Mouse (Mus musculus) liver, embryonic 16.5 days (tissue): ENCODE results near the gene Fcgrt. TPM values are rescaled to one million over a fixed set of nuclear protein-coding genes. Genes with fewer than 3 reads are reported as not detected.

ENCODE experiments used
- ATAC-seq: fragments of 200-750 bp; cut with Nextera tagmentation; 2 replicates; pipeline ENCODE4 v1.8.0; 2017; ENCODE audit warnings: low read depth, mild to moderate bottlenecking, moderate number of reproducible peaks, moderate library complexity
- H3K27ac ChIP-seq: fragments of 300-500 bp; sonication (generic); 2 replicates; pipeline ENCODE4 v1.5.1; 2014; ENCODE audit warnings: mild to moderate bottlenecking, low read length
- H3K27me3 ChIP-seq: fragments of 300-500 bp; sonication (generic); 2 replicates; pipeline ENCODE4 v1.6.1; 2014; ENCODE audit warnings: low read depth, low read length, mixed read lengths; ENCODE audit not compliant: control insufficient read depth, insufficient read depth
- H3K36me3 ChIP-seq: fragments of 300-500 bp; sonication (generic); 2 replicates; pipeline ENCODE4 v1.6.1; 2014; ENCODE audit warnings: mild to moderate bottlenecking; ENCODE audit not compliant: control insufficient read depth, insufficient read depth
- H3K4me1 ChIP-seq: fragments of 300-500 bp; sonication (generic); 2 replicates; pipeline ENCODE4 v1.6.1; 2014; ENCODE audit warnings: low read depth, low read length, mixed read lengths; ENCODE audit not compliant: control insufficient read depth
- H3K4me2 ChIP-seq: fragments of 300-500 bp; sonication (generic); 2 replicates; pipeline ENCODE4 v1.6.1; 2014; ENCODE audit warnings: low read depth, low read length, mixed read lengths
- H3K4me3 ChIP-seq: fragments of 300-500 bp; sonication (generic); 2 replicates; pipeline ENCODE4 v1.5.1; 2014; ENCODE audit warnings: low read depth, mild to moderate bottlenecking, low read length
- H3K9ac ChIP-seq: fragments of 300-500 bp; sonication (generic); 2 replicates; pipeline ENCODE4 v1.6.1; 2014; ENCODE audit warnings: low read depth, low read length
- H3K9me3 ChIP-seq: fragments of 300-500 bp; sonication (generic); replicated peaks from 2 replicates; pipeline ENCODE4 v1.6.1; 2016; ENCODE audit warnings: low read length; ENCODE audit not compliant: control insufficient read depth
- WGBS: fragments of 180-500 bp; shearing (Covaris S2); extraction: QIAGEN DNeasy Blood & Tissue Kit; methylation state at CpG from one replicate; pipeline ENCODE4 v1.1.7; 2014; ENCODE audit not compliant: insufficient replicate concordance; 5-methylcytosine and 5-hydroxymethylcytosine counted together
- polyA plus RNA-seq: library from polyadenylated mRNA; unstranded; fragments of >200 nt; fragmentation: Nextera tagmentation; extraction: Ambion mirVana; gene quantifications from 2 replicates; pipeline ENCODE4 v1.2.1, GENCODE M21; 2015

The Fcgrt gene
- polyA plus RNA-seq, 1 experiment from 2014 or later, result 56.1 TPM

GRCm38 (mm10) chr7:45060632-45061122, 43.0 kb downstream of the Fcgrt start:
- no peak overlapping the region for H3K27ac ChIP-seq
- peak overlapping the region; percentile 64; the same call in 1 of the 2 replicates for H3K4me2 ChIP-seq
- no peaks in the 10 kb centered on the region for H3K9me3 ChIP-seq
- H3K36me3 ChIP-seq, result no peaks in the 10 kb centered on the region
- no peak overlapping the region for H3K9ac ChIP-seq
- no peaks in the 10 kb centered on the region for H3K27me3 ChIP-seq
- H3K4me1 ChIP-seq, result peaks cover 23% of the 10 kb centered on the region
- no peak overlapping the region for H3K4me3 ChIP-seq
- ATAC-seq, result no peak
- whole genome bisulfite sequencing, result 49% methylated on average over 6 of the region's 6 CpGs

DNA sequence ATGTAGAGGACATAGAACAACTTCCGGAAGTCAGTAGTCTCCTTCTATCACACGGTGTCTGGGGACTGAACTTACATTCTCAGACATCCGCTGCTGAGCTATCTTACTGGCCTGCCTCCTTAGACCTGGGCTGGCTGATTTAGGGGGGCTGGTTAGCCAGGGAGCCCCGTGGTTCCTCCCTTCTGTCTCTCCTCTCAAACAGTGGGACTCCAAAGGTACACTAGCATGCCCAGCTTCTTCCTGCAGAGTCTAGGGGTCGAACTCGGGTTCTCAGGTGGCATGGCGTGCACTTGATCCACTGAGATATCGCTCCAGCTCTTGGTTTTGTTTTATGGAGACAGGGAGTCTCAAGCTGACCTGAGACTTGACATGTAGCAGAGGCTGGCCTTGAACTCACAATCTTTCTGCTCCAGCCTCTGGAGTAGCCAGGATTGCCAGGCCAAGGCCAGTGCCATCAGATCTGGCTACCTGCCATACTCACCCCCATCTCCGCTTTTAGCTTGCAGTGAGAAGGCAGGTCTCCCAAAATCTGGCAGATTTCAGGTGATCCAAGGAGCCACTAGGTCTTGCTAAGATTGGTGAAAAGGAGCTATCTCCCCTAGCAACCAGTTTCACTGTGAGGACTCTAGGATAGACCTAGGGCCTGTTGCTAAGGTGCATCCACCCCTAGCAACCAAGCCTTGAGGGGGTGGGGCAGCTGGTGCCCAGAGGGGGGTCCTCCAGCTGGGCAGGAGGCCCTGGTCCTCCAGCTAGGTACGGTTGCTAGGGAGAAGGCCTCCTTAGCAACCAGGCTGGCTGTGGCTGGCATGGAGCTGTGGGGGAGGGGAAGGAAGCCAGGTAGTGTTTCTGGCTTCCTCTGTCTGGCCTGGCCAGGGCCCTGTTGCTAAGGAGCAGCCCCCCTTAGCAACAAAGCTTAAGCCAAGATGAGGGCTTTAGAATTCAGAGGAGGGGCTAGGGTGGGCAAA, 44.8 kb downstream of the Fcgrt start:
- Histone ChIP-seq H3K9ac (no peak overlapping the region), H3K36me3 (no peaks in the 10 kb centered on the region), H3K4me2 (no peak overlapping the region), H3K4me3 (no peak overlapping the region), H3K27ac (no peak overlapping the region), H3K9me3 (no peaks in the 10 kb centered on the region), H3K4me1 (peaks cover 26% of the 10 kb centered on the region), H3K27me3 (no peaks in the 10 kb centered on the region)
- WGBS, result 69% methylated on average over 10 of the region's 10 CpGs
- no peak for ATAC-seq

DNA sequence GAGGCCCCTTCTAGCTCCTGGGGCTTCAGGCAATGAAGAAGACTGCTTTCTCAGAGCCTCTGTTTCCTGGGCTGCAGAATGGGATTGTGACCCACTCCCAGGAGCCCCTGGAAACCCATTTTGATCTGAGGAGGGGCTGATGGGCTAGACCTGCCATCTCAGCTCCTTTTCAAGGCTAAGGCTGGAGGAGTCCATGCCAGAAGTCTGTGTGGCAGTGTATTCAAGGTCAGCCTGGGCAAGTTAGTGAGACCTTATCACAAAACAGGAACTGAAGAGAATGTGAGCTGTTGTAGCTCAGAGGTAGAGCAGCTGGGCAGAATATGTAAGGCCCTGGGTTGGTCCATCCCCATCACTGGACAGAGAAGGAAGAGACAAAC, 46.7 kb downstream of the Fcgrt start:
- H3K27me3 ChIP-seq, result no peaks in the 10 kb centered on the region
- peaks cover 32% of the 10 kb centered on the region for H3K4me1 ChIP-seq
- no peak for ATAC-seq
- no peak overlapping the region for H3K9ac ChIP-seq
- no peaks in the 10 kb centered on the region for H3K9me3 ChIP-seq
- H3K36me3 ChIP-seq, result no peaks in the 10 kb centered on the region
- no peak overlapping the region for H3K4me3 ChIP-seq
- no peak overlapping the region for H3K27ac ChIP-seq
- no peak overlapping the region for H3K4me2 ChIP-seq

DNA sequence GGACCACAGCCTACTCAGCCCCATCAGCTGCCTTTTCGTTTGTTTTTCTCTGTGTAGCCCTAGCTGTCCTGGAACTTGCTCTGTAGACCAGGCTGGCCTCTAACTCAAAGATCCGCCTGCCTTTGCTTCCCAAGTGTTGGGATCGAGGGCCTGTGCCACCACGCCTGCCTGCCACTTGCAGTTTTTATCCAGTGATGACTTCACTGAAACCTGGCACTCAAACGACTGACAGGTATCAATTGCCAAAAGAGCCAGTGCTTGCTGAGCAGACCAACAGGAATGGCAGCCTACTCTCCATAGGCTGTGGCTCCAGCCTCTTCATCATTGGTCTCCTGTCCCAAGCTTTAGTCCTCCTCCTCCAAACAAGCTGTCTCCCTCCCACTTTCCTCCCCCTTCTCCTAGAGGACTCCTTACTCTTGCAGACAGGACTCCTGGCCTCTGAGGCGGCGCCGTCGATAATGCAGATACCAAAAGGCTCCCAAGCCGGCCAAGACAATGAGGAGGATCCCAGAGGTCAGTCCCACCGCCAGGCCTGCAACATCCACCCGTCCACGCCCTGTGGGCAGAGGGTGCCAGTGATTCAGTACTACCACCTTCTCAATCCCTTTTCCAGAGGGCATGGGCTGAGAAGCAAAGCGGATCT, 47.2 kb downstream of the Fcgrt start:
- Histone ChIP-seq H3K9ac (no peak overlapping the region), H3K4me1 (peaks cover 37% of the 10 kb centered on the region), H3K27ac (no peak overlapping the region), H3K4me2 (no peak overlapping the region), H3K27me3 (no peaks in the 10 kb centered on the region), H3K9me3 (no peaks in the 10 kb centered on the region), H3K4me3 (no peak overlapping the region), H3K36me3 (no peaks in the 10 kb centered on the region)
- 71% methylated on average over 14 of the region's 14 CpGs for WGBS
- ATAC-seq, result no peak

DNA sequence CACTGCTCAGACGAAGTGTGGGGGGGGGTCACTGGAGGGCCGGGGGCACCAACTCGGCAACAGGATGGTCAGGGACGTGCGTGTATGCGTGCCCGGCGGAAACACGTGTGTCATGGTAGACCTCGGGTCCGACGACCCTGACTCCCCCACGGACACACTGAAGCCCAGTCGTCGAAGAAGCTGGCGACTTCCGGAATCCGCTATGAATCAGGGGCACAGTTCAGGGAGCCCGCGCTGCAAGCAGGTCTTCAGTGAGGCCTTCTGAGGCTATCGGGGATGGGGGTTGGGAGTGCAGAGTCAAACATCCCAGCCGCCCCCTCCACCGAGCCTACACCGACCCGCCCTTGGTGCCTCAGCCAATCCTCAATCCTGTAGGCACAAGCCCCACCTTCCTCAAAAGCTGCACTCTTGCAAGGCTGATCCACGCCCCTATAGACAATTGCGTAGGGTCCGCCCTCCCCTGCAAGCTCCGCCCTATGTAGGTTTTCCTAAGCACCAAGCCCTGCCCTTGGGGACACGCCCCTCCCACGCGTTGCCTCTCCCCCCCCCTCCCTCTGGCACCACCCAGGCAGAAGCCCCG, 49.6 kb downstream of the Fcgrt start:
- WGBS, result under 1% methylated on average over 33 of the region's 33 CpGs
- ATAC-seq, result peak; percentile 94
- H3K4me1 ChIP-seq, result peaks cover 35% of the 10 kb centered on the region

DNA sequence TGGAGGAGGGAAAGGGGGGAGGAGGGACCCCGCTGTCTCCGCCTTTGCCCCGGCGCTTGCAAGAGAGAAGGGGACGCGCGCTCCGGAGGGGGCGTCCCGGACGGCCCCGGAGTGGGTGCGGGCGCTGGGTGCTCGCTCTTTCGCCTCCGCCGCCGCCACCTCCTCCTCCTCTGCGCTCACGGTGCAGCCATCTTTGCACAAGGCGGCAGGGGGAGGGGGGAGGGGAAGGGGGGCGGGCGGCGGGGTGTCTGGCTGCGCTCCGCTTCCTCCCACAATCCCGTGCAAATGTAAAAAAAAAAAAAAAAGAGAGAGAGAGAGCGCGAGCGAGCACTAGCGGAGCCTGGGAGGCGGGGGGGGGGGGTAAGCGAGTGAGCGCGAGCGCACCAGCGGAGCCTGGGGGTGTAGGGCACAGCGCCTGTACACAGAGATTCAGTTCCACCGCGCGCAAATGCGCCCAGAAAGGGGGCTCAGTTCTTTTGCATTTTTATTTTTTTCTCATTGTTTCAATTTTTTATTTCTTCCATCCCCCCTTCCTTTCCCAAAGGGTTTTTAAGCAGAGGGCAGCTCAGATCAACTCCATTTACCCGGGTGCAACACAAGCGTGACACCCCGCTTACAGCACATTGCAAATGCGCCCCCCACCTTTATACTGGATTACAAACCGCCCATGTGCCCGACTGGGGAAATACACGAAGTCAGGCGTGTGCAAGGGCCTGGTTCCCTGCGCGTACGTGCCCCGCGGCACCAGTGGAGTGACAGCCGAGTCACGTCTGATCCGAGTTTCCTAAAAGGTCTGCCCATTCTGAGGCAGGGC, 50.3 kb downstream of the Fcgrt start:
- WGBS, result under 1% methylated on average over 40 of the region's 59 CpGs
- Histone ChIP-seq H3K9me3 (no peaks in the 10 kb centered on the region), H3K4me3 (peak overlapping the region; percentile 78), H3K4me1 (peaks cover 35% of the 10 kb centered on the region), H3K27me3 (no peaks in the 10 kb centered on the region), H3K4me2 (peak overlapping the region; percentile 99), H3K36me3 (peaks cover 5% of the 10 kb centered on the region), H3K27ac (peak overlapping the region; percentile 95), H3K9ac (peak overlapping the region; percentile 77)
- peak; percentile 41 for ATAC-seq

More for the DNA sequence above, 49.6 kb downstream of the Fcgrt start:
- Histone ChIP-seq H3K27ac (peak overlapping the region; percentile 95), H3K9me3 (no peaks in the 10 kb centered on the region), H3K36me3 (peaks cover 4% of the 10 kb centered on the region), H3K4me3 (peak overlapping the region; percentile 78), H3K27me3 (no peaks in the 10 kb centered on the region), H3K4me2 (peak overlapping the region; percentile 99), H3K9ac (peak overlapping the region; percentile 77)

DNA sequence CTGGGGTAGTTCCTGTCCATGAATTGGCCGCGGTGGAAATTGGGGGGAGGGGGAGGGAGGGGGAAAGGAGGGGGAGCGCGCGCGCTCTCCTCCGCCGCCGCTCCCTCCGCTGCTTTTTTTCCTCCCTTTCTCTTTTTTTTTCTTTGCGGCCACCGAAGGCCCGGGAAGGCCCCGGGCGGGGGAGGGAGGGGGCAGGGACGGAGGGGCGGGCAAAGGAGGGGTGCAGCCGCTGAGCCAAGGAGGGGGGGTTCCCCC, 50.9 kb downstream of the Fcgrt start, which contains the start of gene Prr12:
Prr12 (minus strand) TSS at position 20 of the 255 bp plus-strand sequence.
- peak; percentile 17 for ATAC-seq
- 0% methylated on average over 11 of the region's 18 CpGs for WGBS

DNA sequence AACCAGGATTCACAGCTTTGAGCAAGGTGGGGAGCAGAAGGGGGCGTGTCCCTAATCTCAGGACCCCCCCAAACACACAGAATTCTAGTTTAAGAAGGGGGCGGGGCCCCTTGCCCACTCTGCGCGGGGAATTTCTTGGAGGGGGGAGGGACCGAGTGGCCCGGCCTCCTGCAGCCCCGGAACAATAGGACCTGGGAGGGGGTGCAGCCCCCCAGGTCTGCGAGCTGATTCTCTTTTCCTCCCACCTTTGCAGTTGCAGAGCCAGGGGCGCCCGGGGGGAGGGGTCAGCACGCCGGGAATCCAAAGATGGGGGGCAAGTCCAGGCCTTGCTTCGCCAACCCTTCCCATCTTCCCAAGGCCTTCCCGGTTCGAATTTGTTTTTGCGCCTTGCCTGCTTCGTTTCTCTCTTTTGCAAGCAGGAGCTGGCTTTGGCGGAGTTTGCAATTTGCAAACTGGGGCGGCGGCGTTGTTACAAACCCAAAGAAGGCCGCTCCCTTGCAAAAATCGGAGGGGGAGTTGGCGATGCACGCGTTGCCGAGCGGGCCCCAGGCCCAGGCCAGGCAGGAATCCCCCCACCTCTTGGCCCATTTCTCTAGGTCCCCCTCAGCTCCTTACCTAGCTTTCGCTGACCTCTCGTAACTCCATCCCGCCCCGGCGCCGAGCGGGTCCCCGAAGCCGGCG, 51.3 kb downstream of the Fcgrt start:
- H3K4me1 ChIP-seq, result peaks cover 35% of the 10 kb centered on the region
- 0% methylated on average over 37 of the region's 38 CpGs for WGBS

More for the DNA sequence above, 50.9 kb downstream of the Fcgrt start, which contains the start of gene Prr12:
- Histone ChIP-seq H3K4me1 (peaks cover 35% of the 10 kb centered on the region), H3K9ac (peak within 1 kb of the TSS; percentile 77), H3K36me3 (peaks cover 8% of the 10 kb centered on the region), H3K4me3 (peak within 1 kb of the TSS; percentile 78), H3K9me3 (no peaks in the 10 kb centered on the region), H3K27ac (peak within 1 kb of the TSS; percentile 95), H3K27me3 (no peaks in the 10 kb centered on the region), H3K4me2 (peak within 1 kb of the TSS; percentile 99)

More for the DNA sequence above, 51.3 kb downstream of the Fcgrt start:
- Histone ChIP-seq H3K27me3 (no peaks in the 10 kb centered on the region), H3K4me3 (peak overlapping the region; percentile 78), H3K9ac (peak overlapping the region; percentile 77), H3K9me3 (no peaks in the 10 kb centered on the region), H3K27ac (peak overlapping the region; percentile 95), H3K4me2 (peak overlapping the region; percentile 99), H3K36me3 (peaks cover 8% of the 10 kb centered on the region)
- no peak for ATAC-seq
